Mouse (Mus musculus) hindbrain, embryonic 14.5 days (tissue): ENCODE measurements around the gene Orai3. TPM values are rescaled to one million over a fixed set of nuclear protein-coding genes. Genes with fewer than 3 reads are reported as not detected.

Source experiments
- ATAC-seq: fragments of 200-750 bp; cut with Nextera tagmentation; 2 replicates; pipeline ENCODE4 v1.8.0; 2017; ENCODE audit warnings: moderate number of reproducible peaks, mild to moderate bottlenecking, moderate TSS enrichment, moderate library complexity; ENCODE audit not compliant: low FRiP score
- DNase-seq: peaks from one replicate; pipeline ENCODE4 v3.0.0-alpha.2; 2015; ENCODE audit warnings: low spot score
- H3K27ac ChIP-seq: fragments of 300-500 bp; sonication (generic); 2 replicates; pipeline ENCODE4 v1.5.1; 2014; ENCODE audit warnings: mild to moderate bottlenecking, moderate library complexity
- H3K27me3 ChIP-seq: fragments of 300-500 bp; sonication (generic); 2 replicates; pipeline ENCODE4 v1.6.1; 2014; ENCODE audit warnings: mild to moderate bottlenecking, low read length, mixed read lengths; ENCODE audit not compliant: control insufficient read depth, insufficient read depth
- H3K36me3 ChIP-seq: fragments of 300-500 bp; sonication (generic); replicated peaks from 2 replicates; pipeline ENCODE4 v1.6.1; 2014; ENCODE audit not compliant: control insufficient read depth, insufficient read depth
- H3K4me1 ChIP-seq: fragments of 300-500 bp; sonication (generic); replicated peaks from 2 replicates; pipeline ENCODE4 v1.6.1; 2014; ENCODE audit warnings: antibody characterized with exemption, low read length, mixed read lengths; ENCODE audit not compliant: control insufficient read depth, insufficient read depth
- H3K4me2 ChIP-seq: fragments of 300-500 bp; sonication (generic); replicated peaks from 2 replicates; pipeline ENCODE4 v1.6.1; 2014; ENCODE audit warnings: mild to moderate bottlenecking, moderate library complexity
- H3K4me3 ChIP-seq: fragments of 300-500 bp; sonication (generic); replicated peaks from 2 replicates; pipeline ENCODE4 v1.5.1; 2014; ENCODE audit warnings: mild to moderate bottlenecking, low read length
- H3K9ac ChIP-seq: fragments of 300-500 bp; sonication (generic); 2 replicates; pipeline ENCODE4 v1.6.1; 2014
- H3K9me3 ChIP-seq: fragments of 300-500 bp; sonication (generic); 2 replicates; pipeline ENCODE4 v1.6.1; 2016; ENCODE audit warnings: low read length; ENCODE audit not compliant: control insufficient read depth
- WGBS: fragments of 180-500 bp; shearing (Covaris S2); extraction: QIAGEN DNeasy Blood & Tissue Kit; methylation state at CpG from one replicate; pipeline ENCODE4 v1.1.7; 2014; 5-methylcytosine and 5-hydroxymethylcytosine counted together
- polyA plus RNA-seq: library from polyadenylated mRNA; unstranded; fragments of >200 nt; fragmentation: Nextera tagmentation; extraction: Ambion mirVana; gene quantifications from 2 replicates; pipeline ENCODE4 v1.2.1, GENCODE M21; 2014

Orai3 gene
- polyA plus RNA-seq, 1 experiment from 2014 or later, result 7.3 TPM

GRCm38 (mm10) chr7:127777474-127778266 lies 8.1 kb downstream of the Orai3 start:
- Histone ChIP-seq H3K4me3 (peak overlapping the region; percentile 79), H3K4me1 (peaks cover 7% of the 10 kb centered on the region), H3K27me3 (no peaks in the 10 kb centered on the region), H3K9me3 (no peaks in the 10 kb centered on the region), H3K9ac (peak overlapping the region; percentile 78), H3K36me3 (peaks cover 41% of the 10 kb centered on the region), H3K27ac (peak overlapping the region; percentile 98), H3K4me2 (peak overlapping the region; percentile 84)
- ATAC-seq (peak; percentile 54; the same call in 1 of the 2 replicates), DNase-seq (peak; percentile 50)
- WGBS, result 5% methylated on average over 44 of the region's 66 CpGs

- WGBS, result 77% methylated on average over 4 of the region's 4 CpGs
- peaks cover 47% of the 10 kb centered on the region for H3K36me3 ChIP-seq
- peak overlapping the region; percentile 84 for H3K4me2 ChIP-seq
- H3K9ac ChIP-seq, result peak overlapping the region; percentile 78
- H3K9me3 ChIP-seq, result no peaks in the 10 kb centered on the region
- H3K27me3 ChIP-seq, result no peaks in the 10 kb centered on the region
- H3K4me1 ChIP-seq, result peaks cover 7% of the 10 kb centered on the region
- DNase-seq, result no peak
- H3K27ac ChIP-seq, result no peak overlapping the region
- no peak for ATAC-seq
- H3K4me3 ChIP-seq, result peak overlapping the region; percentile 79
These were observed 8.7 kb downstream of the Orai3 start for GRCm38 (mm10) chr7:127778350-127778749.

DNA sequence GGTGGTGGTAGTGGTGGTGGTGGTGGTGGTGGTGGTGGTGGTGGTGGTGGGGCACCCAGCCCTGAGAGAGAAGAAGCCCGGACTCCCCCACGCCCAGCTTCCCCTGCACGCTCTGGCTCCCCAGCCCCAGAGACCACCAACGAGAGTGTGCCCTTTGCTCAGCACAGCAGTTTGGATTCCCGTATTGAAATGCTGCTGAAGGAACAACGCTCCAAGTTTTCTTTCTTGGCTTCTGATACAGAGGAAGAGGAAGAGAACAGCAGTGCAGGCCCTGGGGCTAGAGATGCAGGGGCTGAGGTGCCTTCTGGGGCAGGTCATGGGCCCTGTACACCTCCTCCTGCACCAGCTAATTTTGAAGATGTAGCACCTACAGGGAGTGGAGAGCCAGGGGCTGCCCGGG lies 15.7 kb downstream of the Orai3 start, which contains the start of gene Gm49388:
Gene Gm49388, plus strand, starts transcription at position 301 of the 400 bp plus-strand sequence.
- no peaks in the 10 kb centered on the region for H3K27me3 ChIP-seq
- no peak within 1 kb of the TSS for H3K4me3 ChIP-seq
- H3K36me3 ChIP-seq, result peaks cover 99% of the 10 kb centered on the region
- ATAC-seq, result no peak
- no peak within 1 kb of the TSS for H3K4me2 ChIP-seq
- H3K9me3 ChIP-seq, result no peaks in the 10 kb centered on the region
- H3K27ac ChIP-seq, result no peak within 1 kb of the TSS
- H3K9ac ChIP-seq, result no peak within 1 kb of the TSS
- no peak for DNase-seq
- H3K4me1 ChIP-seq, result no peaks in the 10 kb centered on the region
- WGBS, result 95% methylated on average over 7 of the region's 7 CpGs

GRCm38 (mm10) chr7:127797076-127797845 lies 27.6 kb downstream of the Orai3 start:
- Histone ChIP-seq H3K27me3 (no peaks in the 10 kb centered on the region), H3K4me1 (0 out of 2 replicates have a peak, but pooled peaks cover 5% of the 10 kb centered on the region), H3K4me2 (no peak overlapping the region), H3K36me3 (peaks cover 80% of the 10 kb centered on the region), H3K9ac (no peak overlapping the region), H3K9me3 (no peaks in the 10 kb centered on the region), H3K4me3 (no peak overlapping the region), H3K27ac (no peak overlapping the region)
- DNase-seq, result no peak
- ATAC-seq, result no peak
- WGBS, result 95% methylated on average over 23 of the region's 23 CpGs

- over 99% methylated on average over 4 of the region's 4 CpGs for WGBS
- H3K9ac ChIP-seq, result no peak overlapping the region
These were observed 29.0 kb downstream of the Orai3 start for GRCm38 (mm10) chr7:127798591-127798990.

DNA sequence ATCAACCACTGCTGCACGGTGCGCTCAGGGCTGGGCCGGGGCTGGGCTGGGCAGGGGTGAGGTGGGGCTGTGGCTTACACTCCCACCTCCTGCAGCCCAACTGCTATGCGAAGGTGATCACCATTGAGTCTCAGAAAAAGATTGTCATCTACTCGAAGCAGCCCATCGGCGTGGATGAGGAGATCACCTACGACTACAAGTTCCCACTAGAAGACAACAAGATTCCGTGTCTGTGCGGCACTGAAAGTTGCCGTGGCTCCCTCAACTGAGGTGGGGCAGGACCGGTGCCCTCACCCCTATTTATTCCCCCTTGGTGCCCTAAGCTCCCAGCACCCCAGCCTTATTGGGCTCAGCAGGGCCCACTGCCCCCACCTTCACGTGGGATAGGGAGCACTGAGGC lies 29.6 kb downstream of the Orai3 start:
- Histone ChIP-seq H3K4me1 (0 out of 2 replicates have a peak, but pooled peaks cover 5% of the 10 kb centered on the region), H3K9me3 (no peaks in the 10 kb centered on the region), H3K27me3 (no peaks in the 10 kb centered on the region), H3K4me2 (no peak overlapping the region), H3K9ac (no peak overlapping the region), H3K27ac (no peak overlapping the region), H3K4me3 (no peak overlapping the region), H3K36me3 (peaks cover 71% of the 10 kb centered on the region)
- DNase-seq (no peak), ATAC-seq (no peak)
- WGBS, result 95% methylated on average over 13 of the region's 13 CpGs

More at GRCm38 (mm10) chr7:127798591-127798990, 29.0 kb downstream of the Orai3 start:
- ATAC-seq, result no peak
- no peak overlapping the region for H3K4me3 ChIP-seq
- H3K9me3 ChIP-seq, result no peaks in the 10 kb centered on the region
- 0 out of 2 replicates have a peak, but pooled peaks cover 5% of the 10 kb centered on the region for H3K4me1 ChIP-seq
- no peaks in the 10 kb centered on the region for H3K27me3 ChIP-seq
- DNase-seq, result no peak
- peaks cover 74% of the 10 kb centered on the region for H3K36me3 ChIP-seq
- H3K4me2 ChIP-seq, result no peak overlapping the region
- no peak overlapping the region for H3K27ac ChIP-seq

GRCm38 (mm10) chr7:127799738-127800137 lies 30.1 kb downstream of the Orai3 start:
- peaks cover 66% of the 10 kb centered on the region for H3K36me3 ChIP-seq
- H3K4me1 ChIP-seq, result 0 out of 2 replicates have a peak, but pooled peaks cover 5% of the 10 kb centered on the region
- ATAC-seq, result no peak
- DNase-seq, result no peak
- no peak overlapping the region for H3K4me3 ChIP-seq
- no peak overlapping the region for H3K9ac ChIP-seq
- H3K27ac ChIP-seq, result peak overlapping the region; percentile 6; the same call in 1 of the 2 replicates
- H3K27me3 ChIP-seq, result no peaks in the 10 kb centered on the region
- no peaks in the 10 kb centered on the region for H3K9me3 ChIP-seq
- H3K4me2 ChIP-seq, result no peak overlapping the region
- WGBS, result 100% methylated on average over 1 of the region's 1 CpGs

- H3K4me3 ChIP-seq, result no peak within 1 kb of the TSS
- H3K9ac ChIP-seq, result no peak within 1 kb of the TSS
- no peaks in the 10 kb centered on the region for H3K9me3 ChIP-seq
- H3K27ac ChIP-seq, result peak within 1 kb of the TSS; percentile 6; the same call in 1 of the 2 replicates
- peak; percentile 80 for DNase-seq
- whole genome bisulfite sequencing, result 44% methylated on average over 4 of the region's 6 CpGs
- 0 out of 2 replicates have a peak, but pooled peaks cover 5% of the 10 kb centered on the region for H3K4me1 ChIP-seq
- ATAC-seq, result peak; percentile 64
- peak within 1 kb of the TSS; percentile 24 for H3K4me2 ChIP-seq
- peaks cover 63% of the 10 kb centered on the region for H3K36me3 ChIP-seq
- no peaks in the 10 kb centered on the region for H3K27me3 ChIP-seq
These were observed 30.9 kb downstream of the Orai3 start, which contains the start of gene Hsd3b7 for GRCm38 (mm10) chr7:127800435-127801009. Hsd3b7 (plus strand) TSS chr7:127800604.
